Mouse (Mus musculus) right cerebral cortex, adult 2 months (tissue): ENCODE data around the gene Rpl27a.

ENCODE experiments used
- DNase-seq, 2 experiments: peaks; one replicate each; pipeline ENCODE4 v3.0.0; 2021 to 2022; ENCODE audit warnings: low spot score in 2 of 2

Rpl27a gene

GRCm38 (mm10) chr7:109525740-109526663 lies 7.1 kb downstream of the Rpl27a start:
- no peak for DNase-seq

GRCm38 (mm10) chr7:109527536-109527935 lies 8.6 kb downstream of the Rpl27a start:
- DNase-seq = no peak

GRCm38 (mm10) chr7:109528356-109528755 lies 9.4 kb downstream of the Rpl27a start:
- peak in 1 of 2 experiments; percentile 49 for DNase-seq

GRCm38 (mm10) chr7:109529741-109530140 lies 10.8 kb downstream of the Rpl27a start:
- DNase-seq = no peak

GRCm38 (mm10) chr7:109531501-109531900 lies 12.6 kb downstream of the Rpl27a start:
- no peak for DNase-seq

- peak in 1 of 2 experiments; percentile 40 for DNase-seq
Measured at GRCm38 (mm10) chr7:109532691-109533090, 13.7 kb downstream of the Rpl27a start.

- DNase-seq = no peak
Measured at GRCm38 (mm10) chr7:109533129-109533528, 14.2 kb downstream of the Rpl27a start.

- no peak for DNase-seq
Measured at GRCm38 (mm10) chr7:109533888-109534287, 14.9 kb downstream of the Rpl27a start.

GRCm38 (mm10) chr7:109534921-109535320 lies 16.0 kb downstream of the Rpl27a start:
- no peak for DNase-seq

GRCm38 (mm10) chr7:109536451-109536946 lies 17.6 kb downstream of the Rpl27a start:
- peak in 1 of 2 experiments; percentile 38 for DNase-seq

GRCm38 (mm10) chr7:109540902-109541301 lies 22.0 kb downstream of the Rpl27a start:
- no peak for DNase-seq

GRCm38 (mm10) chr7:109541609-109542363 lies 22.8 kb downstream of the Rpl27a start:
- DNase-seq = no peak

- no peak for DNase-seq
Measured at GRCm38 (mm10) chr7:109542364-109542628, 23.3 kb downstream of the Rpl27a start.

- no peak for DNase-seq
Measured at GRCm38 (mm10) chr7:109544792-109545191, 25.8 kb downstream of the Rpl27a start.

- DNase-seq = no peak
Measured at GRCm38 (mm10) chr7:109545255-109545993, 26.5 kb downstream of the Rpl27a start.

GRCm38 (mm10) chr7:109546186-109546585 lies 27.2 kb downstream of the Rpl27a start:
- no peak for DNase-seq

- no peak for DNase-seq
Measured at GRCm38 (mm10) chr7:109546726-109547125, 27.8 kb downstream of the Rpl27a start.

- no peak for DNase-seq
Measured at GRCm38 (mm10) chr7:109559536-109559935, 40.6 kb downstream of the Rpl27a start.

- DNase-seq = no peak
Measured at GRCm38 (mm10) chr7:109561466-109562153, 42.7 kb downstream of the Rpl27a start.

- no peak for DNase-seq
Measured at GRCm38 (mm10) chr7:109562154-109562599, 43.2 kb downstream of the Rpl27a start.

- no peak for DNase-seq
Measured at GRCm38 (mm10) chr7:109562676-109563075, 43.7 kb downstream of the Rpl27a start.
